Mouse (Mus musculus) left cerebral cortex, postnatal 4 days (tissue): ENCODE measurements at regions not wholly inside any gene's neighbourhood (a gene's known extent, or its start where the extent isn't known, plus 50 kb on each side); places are given as distances from the start of the nearest gene placed in this dataset.

Experiments
- DNase-seq: peaks from one replicate; pipeline ENCODE4 v3.0.0-alpha.2; 2022
- intact Hi-C: fragments of 180-260 bp; cut with DNase I; formaldehyde crosslinking; loops from one replicate; pipeline ENCODE4 v1.15.1; 2025

DNA sequence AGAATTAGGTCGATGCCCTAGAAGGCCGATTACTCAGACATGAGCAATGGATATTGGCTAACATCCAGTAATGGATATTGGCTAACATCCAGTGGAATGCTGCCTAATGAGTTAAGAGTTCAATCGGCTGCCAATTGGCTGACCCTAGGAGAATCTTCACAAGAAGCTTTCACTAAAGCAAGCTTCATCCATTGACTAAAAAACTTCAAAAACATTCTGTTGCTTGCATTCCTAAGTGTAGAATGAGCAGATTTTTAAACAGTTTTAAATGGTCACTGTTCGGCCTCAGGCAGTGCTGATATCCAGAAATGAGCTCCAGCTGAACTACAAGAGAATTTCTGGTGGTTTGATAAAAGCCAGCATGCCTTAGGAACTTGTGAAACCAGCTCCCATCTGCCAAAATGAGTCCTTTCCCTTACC is 56.8 kb upstream of the Cenpe start:
- intact Hi-C loops: no loop called here
- DNase-seq: peak; percentile 4
